Mouse (Mus musculus) heart, embryonic 11.5 days (tissue): ENCODE measurements around the gene Olfr228. TPM values are rescaled to one million over a fixed set of nuclear protein-coding genes. Genes with fewer than 3 reads are reported as not detected.
"Not testable (repeated sequence)": the region's sequence is repeated elsewhere in the genome, so short reads cannot be mapped to it uniquely, and the experiment has no call there.

Source experiments
- ATAC-seq: fragments of 200-750 bp; cut with Nextera tagmentation; replicated peaks from 2 replicates; pipeline ENCODE4 v1.8.0; 2017; ENCODE audit warnings: moderate library complexity; ENCODE audit not compliant: insufficient number of reproducible peaks, low FRiP score, low TSS enrichment
- H3K27ac ChIP-seq: fragments of 300-500 bp; sonication (generic); 2 replicates; pipeline ENCODE4 v1.5.1; 2014; ENCODE audit warnings: mild to moderate bottlenecking, low read depth, low read length
- H3K27me3 ChIP-seq: fragments of 300-500 bp; sonication (generic); 2 replicates; pipeline ENCODE4 v1.6.1; 2014; ENCODE audit warnings: mild to moderate bottlenecking, low read length, mixed read lengths; ENCODE audit not compliant: control insufficient read depth, insufficient read depth
- H3K36me3 ChIP-seq: fragments of 300-500 bp; sonication (generic); 2 replicates; pipeline ENCODE4 v1.6.1; 2014; ENCODE audit warnings: mild to moderate bottlenecking, low read length, moderate library complexity, mixed read lengths; ENCODE audit not compliant: control insufficient read depth, insufficient read depth
- H3K4me1 ChIP-seq: fragments of 300-500 bp; sonication (generic); 2 replicates; pipeline ENCODE4 v1.6.1; 2014; ENCODE audit warnings: low read length; ENCODE audit not compliant: control insufficient read depth, insufficient read depth
- H3K4me2 ChIP-seq: fragments of 300-500 bp; sonication (generic); 2 replicates; pipeline ENCODE4 v1.6.1; 2014; ENCODE audit warnings: mild to moderate bottlenecking, moderate library complexity
- H3K4me3 ChIP-seq: fragments of 300-500 bp; sonication (generic); 2 replicates; pipeline ENCODE4 v1.5.1; 2014; ENCODE audit warnings: low read depth, low read length
- H3K9ac ChIP-seq: fragments of 300-500 bp; sonication (generic); 2 replicates; pipeline ENCODE4 v1.6.1; 2014; ENCODE audit warnings: mild to moderate bottlenecking, low read depth, low read length, moderate library complexity
- H3K9me3 ChIP-seq: fragments of 300-500 bp; sonication (generic); replicated peaks from 2 replicates; pipeline ENCODE4 v1.6.1; 2016; ENCODE audit warnings: low read length; ENCODE audit not compliant: control insufficient read depth
- WGBS: fragments of 180-500 bp; shearing (Covaris S2); extraction: QIAGEN DNeasy Blood & Tissue Kit; methylation state at CpG from one replicate; pipeline ENCODE4 v1.1.7; 2014; ENCODE audit not compliant: insufficient replicate concordance; 5-methylcytosine and 5-hydroxymethylcytosine counted together
- polyA plus RNA-seq: library from polyadenylated mRNA; unstranded; fragments of >200 nt; fragmentation: Nextera tagmentation; extraction: Ambion mirVana; gene quantifications from 2 replicates; pipeline ENCODE4 v1.2.1, GENCODE M21; 2014

Olfr228 gene
- polyA plus RNA-seq, result not detected in 2 replicates

- Histone ChIP-seq H3K9me3 (no peaks in the 10 kb centered on the region), H3K9ac (no peak within 1 kb of the TSS), H3K4me1 (no peaks in the 10 kb centered on the region), H3K36me3 (no peaks in the 10 kb centered on the region), H3K4me3 (no peak within 1 kb of the TSS), H3K27me3 (no peaks in the 10 kb centered on the region), H3K27ac (no peak within 1 kb of the TSS), H3K4me2 (no peak within 1 kb of the TSS)
- WGBS, result 32% methylated on average over 1 of the region's 1 CpGs
- no peak for ATAC-seq
These were observed at the start of gene Olfr228 for GRCm38 (mm10) chr2:86487286-86487685. Gene Olfr228, minus strand, starts transcription at chr2:86487386.

GRCm38 (mm10) chr2:86530991-86531390 lies 43.8 kb upstream of the Olfr228 start:
- H3K9me3 ChIP-seq, result no peaks in the 10 kb centered on the region
- ATAC-seq, result no peak
- no peak overlapping the region for H3K27ac ChIP-seq
- H3K27me3 ChIP-seq, result no peaks in the 10 kb centered on the region
- H3K9ac ChIP-seq, result no peak overlapping the region
- H3K4me2 ChIP-seq, result no peak overlapping the region
- 71% methylated on average over 1 of the region's 1 CpGs for WGBS
- H3K4me3 ChIP-seq, result no peak overlapping the region
- no peaks in the 10 kb centered on the region for H3K4me1 ChIP-seq
- H3K36me3 ChIP-seq, result no peaks in the 10 kb centered on the region

DNA sequence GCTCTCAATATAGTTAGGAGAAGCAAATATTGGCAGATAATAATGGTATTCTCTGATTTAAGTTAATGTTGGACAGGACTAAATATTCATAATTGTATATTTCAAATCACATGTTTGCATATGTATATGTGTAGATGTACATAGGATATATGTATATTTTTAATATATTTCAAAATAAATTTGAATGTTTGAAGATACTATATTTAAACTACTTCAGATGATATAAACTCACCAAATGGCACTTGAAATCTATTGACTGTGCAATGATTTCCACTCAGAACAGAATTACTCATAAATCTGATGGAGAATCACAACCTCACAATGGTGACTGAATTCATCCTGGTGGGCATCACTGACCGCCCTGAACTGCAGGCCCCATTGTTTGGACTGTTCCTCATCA lies 21.0 kb upstream of the Olfr228 start, which contains the start of gene Olfr1076:
Gene Olfr1076, plus strand, starts transcription at position 301 of the 400 bp plus-strand sequence.
- Histone ChIP-seq H3K4me1 (no peaks in the 10 kb centered on the region), H3K27ac (no peak within 1 kb of the TSS), H3K9me3 (no peaks in the 10 kb centered on the region), H3K4me2 (no peak within 1 kb of the TSS), H3K36me3 (no peaks in the 10 kb centered on the region), H3K4me3 (no peak within 1 kb of the TSS), H3K9ac (no peak within 1 kb of the TSS), H3K27me3 (no peaks in the 10 kb centered on the region)
- 82% methylated on average over 1 of the region's 1 CpGs for WGBS
- no peak for ATAC-seq

GRCm38 (mm10) chr2:86464442-86465109 lies 22.6 kb downstream of the Olfr228 start:
- no peaks in the 10 kb centered on the region for H3K27me3 ChIP-seq
- ATAC-seq, result no peak
- H3K4me1 ChIP-seq, result no peaks in the 10 kb centered on the region
- no peak overlapping the region for H3K4me3 ChIP-seq
- no peak overlapping the region for H3K9ac ChIP-seq
- 33% methylated on average over 10 of the region's 10 CpGs for WGBS
- no peak overlapping the region for H3K27ac ChIP-seq
- peak overlapping the region; percentile 34 for H3K4me2 ChIP-seq
- no peaks in the 10 kb centered on the region for H3K36me3 ChIP-seq
- H3K9me3 ChIP-seq, result no peaks in the 10 kb centered on the region

- H3K9me3 ChIP-seq, result no peaks in the 10 kb centered on the region
- WGBS, result 48% methylated on average over 1 of the region's 1 CpGs
- no peaks in the 10 kb centered on the region for H3K27me3 ChIP-seq
- H3K4me1 ChIP-seq, result no peaks in the 10 kb centered on the region
- H3K4me3 ChIP-seq, result no peak overlapping the region
- no peaks in the 10 kb centered on the region for H3K36me3 ChIP-seq
- no peak overlapping the region for H3K4me2 ChIP-seq
- H3K27ac ChIP-seq, result no peak overlapping the region
- H3K9ac ChIP-seq, result no peak overlapping the region
- no peak for ATAC-seq
These were observed 26.8 kb downstream of the Olfr228 start for GRCm38 (mm10) chr2:86460434-86460833.

DNA sequence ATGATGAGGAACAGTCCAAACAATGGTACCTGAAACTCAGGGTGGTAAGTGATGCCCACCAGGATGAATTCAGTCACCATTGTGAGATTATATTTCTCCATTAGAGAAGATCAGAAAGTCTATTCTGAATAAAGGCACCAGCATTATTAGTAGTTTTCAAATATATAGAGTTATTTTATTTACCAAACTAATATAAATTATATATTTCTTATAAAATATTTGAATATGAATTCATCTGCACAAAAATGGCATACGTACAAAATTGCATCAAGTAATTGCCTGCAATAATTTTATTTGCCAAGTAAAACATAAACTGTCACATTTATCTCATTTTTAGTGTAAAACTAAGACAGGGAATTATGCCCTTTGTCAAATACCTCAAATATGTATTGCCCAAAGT lies 31.0 kb downstream of the Olfr228 start, which contains the start of gene Olfr1066:
Gene Olfr1066, minus strand, starts transcription at position 101 of the 400 bp plus-strand sequence.
- H3K4me3 ChIP-seq, result no peak within 1 kb of the TSS
- no peaks in the 10 kb centered on the region for H3K27me3 ChIP-seq
- no peaks in the 10 kb centered on the region for H3K4me1 ChIP-seq
- H3K27ac ChIP-seq, result no peak within 1 kb of the TSS
- H3K9ac ChIP-seq, result no peak within 1 kb of the TSS
- H3K36me3 ChIP-seq, result no peaks in the 10 kb centered on the region
- no peak for ATAC-seq
- 80% methylated on average over 1 of the region's 1 CpGs for WGBS
- H3K4me2 ChIP-seq, result no peak within 1 kb of the TSS
- no peaks in the 10 kb centered on the region for H3K9me3 ChIP-seq

- H3K4me1 ChIP-seq, H3K4me3 ChIP-seq, H3K9me3 ChIP-seq, ATAC-seq, H3K27me3 ChIP-seq, H3K4me2 ChIP-seq, H3K9ac ChIP-seq, H3K36me3 ChIP-seq, H3K27ac ChIP-seq: not testable (repeated sequence)
- WGBS, result no CpG with 5 or more reads among the region's 1 CpGs
These were observed 36.7 kb downstream of the Olfr228 start, which contains the start of gene Olfr1065 for GRCm38 (mm10) chr2:86450491-86450890. Gene Olfr1065, minus strand, starts transcription at chr2:86450591.

- WGBS, result 81% methylated on average over 1 of the region's 1 CpGs
- not testable (repeated sequence) for H3K27ac ChIP-seq, H3K9me3 ChIP-seq, ATAC-seq, H3K9ac ChIP-seq, H3K4me3 ChIP-seq, H3K27me3 ChIP-seq, H3K36me3 ChIP-seq, H3K4me1 ChIP-seq, H3K4me2 ChIP-seq
These were observed 45.1 kb downstream of the Olfr228 start for GRCm38 (mm10) chr2:86442101-86442500.
